Comparison of ENCODE assay signal across 14 mouse cellular contexts in genomic region chr11:45472171-45472570, GRCm38 (mm10).
DNase-seq lines count a peak whose midpoint lies in the region; ATAC-seq lines count a peak whose summit lies in the region.
"Had no signal": no experiment of that assay in that cellular context is flagged by ENCODE, and none has a peak within 500 bp of the region (broad histone marks: within the 10 kb centered on the region; RNA-seq: fewer than 3 reads in every experiment).

No protein-coding gene starts in this region.

- no peak overlapping the region for H3K27ac ChIP-seq in embryonic facial prominence, embryonic 14.5 days (replicated peaks; ENCODE audit: low read depth, low read length)
- no peak overlapping the region for H3K27ac ChIP-seq in embryonic facial prominence, embryonic 10.5 days (replicated peaks)
- H3K27ac ChIP-seq: limb, embryonic 12.5 days had no signal

- H3K4me2 ChIP-seq in embryonic facial prominence, embryonic 14.5 days (ENCODE audit: low read depth, low read length), result no peak overlapping the region
- H3K4me2 ChIP-seq: heart, embryonic 11.5 days; limb, embryonic 12.5 days had no signal

- DNase-seq in embryonic facial prominence, embryonic 14.5 days (ENCODE audit: low spot score), result no peak
- no peak for DNase-seq in embryonic facial prominence, embryonic 10.5 days (ENCODE audit: low spot score)
- DNase-seq in left cerebral cortex, postnatal 4 days, result peak; percentile 89
- no peak for DNase-seq in left cerebral cortex, adult 11 months (ENCODE audit: low spot score)
- peak; percentile 92 to 95 for DNase-seq in cerebellum, postnatal 10 days
- peak; percentile 23 to 30 for DNase-seq in layer of hippocampus, postnatal 36 days
- DNase-seq in ovary, adult 18-20 months (ENCODE audit: low spot score), result no peak
- DNase-seq in embryo, embryonic 10.5 days (ENCODE audit: low spot score), result no peak
- DNase-seq: embryo, embryonic 11 days; kidney, postnatal 36 days; lung, adult 18-20 months had no signal

- no peak overlapping the region for H3K9ac ChIP-seq in embryonic facial prominence, embryonic 14.5 days (ENCODE audit: low read depth, low read length)
- H3K9ac ChIP-seq: limb, embryonic 12.5 days had no signal

- no peaks in the 10 kb centered on the region for H3K9me3 ChIP-seq in embryonic facial prominence, embryonic 14.5 days (ENCODE audit: control insufficient read depth, low read length)
- H3K9me3 ChIP-seq in embryonic facial prominence, embryonic 10.5 days, result no peaks in the 10 kb centered on the region
- H3K9me3 ChIP-seq: limb, embryonic 12.5 days; megakaryocyte, embryonic 14.5 days had no signal

- ATAC-seq in embryonic facial prominence, embryonic 14.5 days (ENCODE audit: low read depth), result 0 out of 2 replicates have a peak, but pooled peaks have one; percentile 53

- H3K36me3 ChIP-seq in embryonic facial prominence, embryonic 14.5 days (ENCODE audit: control insufficient read depth, insufficient read depth, low read length), result no peaks in the 10 kb centered on the region
- no peaks in the 10 kb centered on the region for H3K36me3 ChIP-seq in embryonic facial prominence, embryonic 10.5 days (replicated peaks)
- H3K36me3 ChIP-seq: limb, embryonic 12.5 days had no signal

- no peaks in the 10 kb centered on the region for H3K4me1 ChIP-seq in embryonic facial prominence, embryonic 14.5 days (ENCODE audit: control insufficient read depth, insufficient read depth, low read length)
- peaks cover 5% of the 10 kb centered on the region; the same call in 1 of the 2 replicates for H3K4me1 ChIP-seq in embryonic facial prominence, embryonic 10.5 days
- H3K4me1 ChIP-seq: megakaryocyte, embryonic 14.5 days had no signal

- intact Hi-C loops in left cerebral cortex, postnatal 4 days (cut with DNase I), result no loop called here

- WGBS in embryonic facial prominence, embryonic 14.5 days, result 59% methylated on average over 5 of the region's 5 CpGs
- WGBS in embryonic facial prominence, embryonic 10.5 days, result 75% methylated on average over 5 of the region's 5 CpGs

- H3K4me3 ChIP-seq in embryonic facial prominence, embryonic 14.5 days (ENCODE audit: low read depth, low read length), result no peak overlapping the region
- H3K4me3 ChIP-seq in embryonic facial prominence, embryonic 10.5 days, result no peak overlapping the region
- H3K4me3 ChIP-seq: limb, embryonic 12.5 days; megakaryocyte, embryonic 14.5 days had no signal

- no peaks in the 10 kb centered on the region for H3K27me3 ChIP-seq in embryonic facial prominence, embryonic 14.5 days (replicated peaks; ENCODE audit: control insufficient read depth, insufficient read depth, low read length)
- H3K27me3 ChIP-seq in embryonic facial prominence, embryonic 10.5 days (replicated peaks; ENCODE audit: low read depth, poor library complexity, severe bottlenecking), result no peaks in the 10 kb centered on the region
- H3K27me3 ChIP-seq: megakaryocyte, embryonic 14.5 days had no signal

Comparison
In these comparisons a context has a peak if more than half of its experiments do, and no peak if none do; other contexts are left out.
1. DNase-seq: peak in left cerebral cortex, postnatal 4 days (single experiment), cerebellum, postnatal 10 days (2 of 2) and layer of hippocampus, postnatal 36 days (2 of 2); none in embryonic facial prominence, embryonic 14.5 days (single experiment), embryonic facial prominence, embryonic 10.5 days (single experiment), left cerebral cortex, adult 11 months (single experiment), ovary, adult 18-20 months (single experiment) and embryo, embryonic 10.5 days (single experiment).